Mouse (Mus musculus) heart, postnatal 4 days (tissue): ENCODE measurements around the gene Mxd1. TPM values are rescaled to one million over a fixed set of nuclear protein-coding genes. Genes with fewer than 3 reads are reported as not detected.

ENCODE experiments used
- DNase-seq: peaks from one replicate; pipeline ENCODE4 v3.0.0; 2021
- total RNA-seq, 2 experiments: library from RNA; stranded (reverse); gene quantifications; 2 replicates each; pipeline ENCODE4 v1.2.3; 2021

Mxd1 gene
- total RNA-seq, 2 experiments from 2014 or later: 4.0 to 4.3 TPM

DNA sequence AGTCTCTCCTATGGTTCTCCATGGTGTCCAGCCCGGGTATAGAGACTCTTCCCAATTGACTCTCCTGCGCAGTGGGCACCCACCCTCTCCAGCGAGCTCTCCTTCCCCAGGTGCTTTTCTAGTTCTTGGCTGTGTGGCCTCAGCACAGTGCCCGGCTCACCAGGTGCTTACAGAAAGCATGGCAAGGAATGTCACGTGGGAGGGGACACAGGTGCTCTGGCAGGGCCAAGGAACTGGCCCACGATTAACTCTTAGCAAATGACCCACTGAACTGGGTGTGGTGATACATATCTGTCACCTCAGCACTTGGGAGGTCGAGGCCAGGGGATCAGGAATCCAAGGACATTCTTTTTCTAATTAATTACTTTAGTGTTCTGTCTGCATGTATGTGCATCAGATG lies 22.8 kb downstream of the Mxd1 start:
- DNase-seq: no peak

DNA sequence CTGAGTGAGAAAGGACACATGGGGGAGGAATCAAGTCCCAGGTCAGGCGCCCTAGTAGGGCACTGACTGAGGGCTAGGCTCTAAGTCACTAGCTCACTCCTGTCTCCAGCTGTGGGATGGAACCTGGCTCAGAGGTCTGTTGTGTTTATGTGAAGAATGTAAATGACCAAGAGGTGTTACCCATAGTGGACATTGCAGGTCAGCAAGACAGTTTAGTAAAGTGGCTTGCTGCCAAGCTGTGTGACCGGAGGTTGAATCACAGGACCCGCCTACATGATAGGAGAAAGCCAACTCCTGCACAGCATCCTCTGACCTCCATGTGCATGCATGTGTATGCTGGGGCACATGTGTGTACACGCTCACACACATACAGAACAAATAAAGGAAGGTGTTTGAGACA lies 23.4 kb downstream of the Mxd1 start:
- DNase-seq: no peak

DNA sequence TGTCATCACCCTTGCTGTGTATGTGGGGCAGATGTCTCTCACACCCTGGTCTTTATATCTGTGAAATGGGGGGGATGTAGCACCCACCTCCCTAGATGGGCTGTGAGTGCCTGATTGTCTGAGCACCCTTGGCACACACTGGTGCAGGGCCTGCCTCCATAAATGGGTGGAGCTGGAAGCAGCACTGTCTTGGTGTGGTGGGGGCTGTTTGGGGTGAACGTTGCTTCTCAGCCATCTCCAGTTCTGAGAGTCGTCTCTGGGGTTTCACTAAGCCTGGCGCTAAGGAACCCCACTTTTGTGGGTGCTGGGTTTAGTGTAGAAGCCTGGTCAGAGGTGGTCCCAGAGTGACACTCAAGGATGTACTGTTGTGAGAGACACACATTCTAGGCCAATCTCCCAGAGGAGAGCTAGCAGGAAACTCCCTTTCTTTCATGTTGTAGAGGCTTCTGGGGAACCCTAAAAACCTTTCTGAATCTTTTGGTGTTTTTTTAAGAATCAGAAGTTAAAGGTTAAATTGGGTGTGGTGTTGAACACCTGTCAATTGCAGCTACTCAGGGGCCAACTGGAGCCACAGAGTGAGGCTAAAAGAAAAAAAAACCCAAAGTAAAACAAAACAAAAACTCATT lies 24.1 kb downstream of the Mxd1 start:
- no peak for DNase-seq

DNA sequence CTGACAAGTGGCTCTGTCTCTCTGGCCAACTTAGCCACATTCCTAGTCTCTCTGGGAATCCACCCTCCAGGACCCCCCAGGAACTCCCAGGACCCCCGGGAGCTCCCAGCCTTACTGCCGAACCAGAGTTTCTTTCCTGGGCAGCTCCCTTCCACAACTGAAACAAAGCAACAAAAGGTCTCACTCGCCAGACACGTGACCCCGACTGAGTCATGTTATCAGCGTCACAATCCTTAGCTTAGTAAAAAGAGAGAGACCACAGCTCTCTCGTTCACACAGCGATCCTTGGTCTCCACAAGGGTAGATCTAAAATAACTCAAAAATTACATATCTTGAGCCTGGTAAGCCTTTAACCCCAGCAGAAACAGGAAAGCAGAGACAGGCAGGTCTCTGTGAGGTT lies 27.2 kb downstream of the Mxd1 start:
- DNase-seq: no peak

DNA sequence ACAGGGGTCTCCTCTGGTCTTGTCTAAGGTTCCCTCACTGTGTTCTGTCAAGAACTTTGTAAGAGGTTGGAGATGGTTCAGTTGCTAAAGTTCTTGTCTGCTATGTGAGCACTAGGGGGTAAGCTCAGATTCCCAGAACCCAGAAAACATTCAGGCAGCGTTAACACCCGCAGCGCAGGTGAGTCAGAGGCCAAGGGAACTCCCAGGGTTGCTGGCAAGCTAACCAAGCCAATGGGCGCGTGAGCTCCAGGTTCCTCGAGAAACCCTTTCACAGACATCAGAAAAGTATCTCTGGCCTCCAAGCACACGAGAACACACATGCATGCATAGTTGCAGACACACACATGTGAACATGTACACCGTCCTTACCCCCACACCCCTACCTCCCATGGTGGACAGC lies 28.2 kb downstream of the Mxd1 start:
- DNase-seq: no peak

DNA sequence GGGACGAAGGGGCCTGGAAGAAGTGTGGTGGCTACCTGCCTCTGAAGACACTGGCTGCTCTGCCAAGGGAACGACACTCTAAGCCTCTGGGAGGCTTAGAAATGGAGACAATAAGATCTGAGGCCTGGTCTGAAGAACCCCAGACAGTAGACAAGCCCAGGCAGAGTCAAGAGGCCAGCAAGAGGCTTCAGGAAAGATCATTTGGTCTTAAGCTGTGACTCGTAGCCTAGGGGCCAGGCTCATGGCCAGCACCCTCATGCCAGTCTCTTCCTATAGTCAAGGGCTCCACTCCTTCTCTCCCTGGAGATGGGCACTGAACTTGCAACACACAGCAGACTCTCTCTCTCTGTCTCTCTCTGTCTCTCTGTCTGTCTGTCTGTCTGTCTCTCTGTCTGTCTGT lies 28.8 kb downstream of the Mxd1 start:
- DNase-seq: no peak

DNA sequence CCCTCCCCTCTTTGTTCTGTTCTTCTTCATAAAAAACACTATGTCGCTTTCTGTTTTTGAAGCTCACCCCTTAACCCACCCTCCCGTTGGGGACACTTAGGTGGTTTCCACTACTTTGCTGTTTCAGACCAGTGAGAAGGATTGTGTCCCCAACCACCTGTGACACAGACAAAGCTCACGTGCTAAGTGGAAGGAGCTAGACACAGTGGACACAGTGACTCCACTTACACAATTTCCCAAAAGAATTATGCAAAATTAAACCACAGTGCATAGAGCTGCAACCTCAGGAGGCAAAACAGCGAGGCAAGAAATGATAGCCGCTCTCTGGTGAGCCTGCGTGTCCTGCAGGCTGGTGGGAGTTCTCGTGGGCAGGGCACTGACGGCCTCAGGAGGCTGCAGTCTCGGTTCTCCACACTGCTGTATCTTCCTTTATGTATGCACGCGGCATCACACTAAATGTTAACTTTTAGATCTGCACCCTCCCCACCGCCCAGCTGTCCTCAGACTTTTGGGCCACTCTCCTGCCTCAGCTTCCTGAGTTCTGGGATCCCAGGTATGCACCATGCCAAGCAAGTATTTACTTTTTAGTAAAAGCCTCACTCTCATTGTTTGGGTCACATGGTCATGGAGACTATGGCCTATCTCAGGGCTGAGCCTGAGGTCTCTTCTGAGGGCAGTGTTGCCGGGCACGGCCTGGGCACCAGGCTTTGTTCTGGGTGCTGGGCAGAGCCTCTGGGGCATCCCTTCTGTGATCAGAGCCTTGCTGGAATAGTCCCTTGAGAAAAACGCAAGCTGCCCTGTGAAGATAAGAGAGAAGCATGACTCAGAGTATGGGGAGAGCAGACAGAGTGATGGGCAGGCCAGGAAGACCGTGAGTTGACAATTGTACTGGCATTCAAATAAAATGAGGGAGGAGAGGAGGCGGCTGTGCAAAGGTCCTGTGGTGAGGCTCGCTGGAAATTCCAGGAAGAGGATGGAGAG lies 29.5 kb downstream of the Mxd1 start:
- DNase-seq: no peak

DNA sequence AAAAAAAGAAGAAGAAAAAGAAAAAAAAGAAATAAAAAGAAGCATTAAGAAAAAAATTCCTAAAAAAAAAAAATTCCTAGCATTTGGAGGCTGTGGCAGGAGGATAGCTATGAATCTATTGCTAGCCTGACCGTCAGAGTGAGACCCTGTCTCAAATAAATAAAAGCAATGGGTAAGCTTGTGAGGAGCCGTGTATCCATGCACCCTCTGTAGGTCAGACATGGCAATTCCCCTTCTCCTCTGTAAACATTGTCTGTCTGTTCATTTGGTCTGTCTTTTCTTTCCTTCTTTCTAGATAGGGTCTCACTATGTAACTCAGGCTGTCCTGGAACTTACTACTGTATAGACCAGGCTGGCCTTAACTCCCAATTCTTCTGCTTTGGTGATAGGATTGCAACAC lies 30.5 kb downstream of the Mxd1 start:
- DNase-seq: no peak

DNA sequence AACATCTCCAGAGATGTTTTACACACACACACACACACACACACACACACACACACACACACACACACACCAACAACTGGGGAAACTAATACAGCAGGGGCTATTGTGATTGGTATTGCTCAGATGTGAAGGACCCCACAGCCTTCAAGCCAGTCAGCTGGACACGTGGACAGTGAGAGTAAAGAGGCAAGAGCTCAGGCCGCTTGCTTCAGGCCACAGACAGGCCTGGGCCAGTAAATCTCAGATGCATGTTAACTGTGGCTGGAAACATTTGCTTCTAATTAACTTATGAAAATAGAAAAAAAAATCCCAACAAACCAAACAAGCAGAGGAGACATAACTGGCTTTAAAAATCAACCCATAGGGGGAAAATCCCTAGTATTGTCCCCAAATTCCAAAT lies 31.1 kb downstream of the Mxd1 start:
- no peak for DNase-seq

DNA sequence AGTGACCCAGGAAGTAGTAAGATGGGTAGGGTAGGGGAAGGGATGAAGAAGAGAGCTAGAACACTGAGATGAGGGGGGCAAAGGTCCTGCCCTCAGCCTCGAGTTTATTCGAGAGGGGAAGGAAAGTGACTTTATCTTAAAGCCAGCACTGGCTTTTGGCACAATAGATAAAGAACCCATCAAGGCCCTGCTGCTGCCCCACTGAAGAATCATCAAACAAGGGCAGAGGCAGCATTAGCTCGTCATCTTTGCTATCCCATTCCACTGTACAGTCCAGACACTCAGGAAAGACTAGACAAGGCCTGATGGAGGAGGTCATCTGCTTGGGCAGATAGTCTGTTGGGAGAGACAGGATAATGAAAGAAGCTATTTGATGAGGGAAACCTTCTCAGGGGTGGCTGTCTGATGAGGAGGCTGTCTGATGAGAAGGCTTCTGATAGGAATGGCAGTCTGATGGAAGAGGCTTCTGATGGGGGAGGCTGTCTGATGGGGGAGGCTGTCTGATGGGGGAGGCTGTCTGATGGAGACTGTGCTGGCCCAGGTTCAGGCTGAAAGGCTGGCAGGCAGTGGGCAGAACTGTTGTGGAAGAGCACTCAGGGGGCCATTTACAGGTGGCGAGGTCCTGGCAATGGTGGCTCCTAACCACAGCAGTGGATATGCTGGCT lies 31.7 kb downstream of the Mxd1 start:
- no peak for DNase-seq

DNA sequence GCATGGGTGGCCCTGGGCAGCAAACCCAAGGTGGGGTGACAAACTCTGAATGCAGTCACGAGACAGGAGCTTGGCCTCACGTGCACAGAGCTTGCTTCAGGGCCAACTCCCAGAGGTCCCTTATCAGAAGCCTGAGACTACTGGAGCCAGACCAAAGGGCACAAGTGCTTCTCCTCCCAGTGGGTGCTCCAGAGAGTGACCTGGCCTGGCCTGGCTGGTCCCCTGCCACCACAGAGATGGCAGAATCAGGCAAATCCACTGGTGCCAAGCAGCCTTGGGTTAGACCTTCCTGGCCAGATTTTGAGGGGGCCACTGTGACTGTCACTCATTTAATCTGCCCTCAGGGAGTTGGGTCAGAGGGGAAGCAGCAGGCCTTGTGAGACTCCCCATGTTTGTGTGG lies 32.5 kb downstream of the Mxd1 start:
- DNase-seq: peak; percentile 64

DNA sequence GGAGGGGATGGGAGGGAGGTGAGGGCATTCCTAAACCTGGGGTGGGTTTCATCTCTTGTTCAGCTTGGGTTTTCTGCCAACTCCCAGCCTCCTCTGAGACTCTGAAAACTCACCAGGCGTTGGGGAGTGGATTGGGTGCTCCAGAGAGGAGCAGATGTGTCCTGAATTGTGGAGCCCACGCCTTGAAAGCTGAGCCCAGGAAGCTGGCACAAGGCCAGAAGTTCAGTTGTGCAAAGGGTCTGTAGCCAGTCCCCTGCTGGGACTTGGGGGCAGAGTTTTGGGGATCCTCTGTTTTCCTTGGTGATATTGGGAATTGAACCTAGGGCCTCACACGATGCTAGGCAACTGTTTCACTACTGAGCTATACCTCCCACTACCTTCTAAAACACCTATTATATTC lies 38.8 kb downstream of the Mxd1 start:
- DNase-seq: no peak

DNA sequence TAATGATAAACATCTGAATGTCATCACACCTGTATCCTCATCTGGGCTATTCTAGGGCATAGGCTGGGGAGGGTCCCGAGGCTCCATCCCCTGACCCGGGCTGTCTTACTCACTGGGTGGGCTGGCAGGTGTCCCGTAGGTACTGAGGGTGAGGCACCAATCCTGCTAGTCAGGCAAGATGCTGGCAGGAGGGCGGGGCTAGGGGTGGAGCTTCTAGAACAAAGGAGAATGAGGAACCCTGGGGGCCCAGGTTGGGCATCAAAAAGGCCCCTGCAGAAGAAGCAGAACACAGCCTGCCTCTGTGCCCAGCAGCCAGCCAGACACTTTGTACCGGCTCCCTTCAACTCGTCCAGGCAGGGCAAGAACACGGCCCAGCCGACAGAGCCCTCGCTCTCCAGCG lies 41.0 kb downstream of the Mxd1 start, which contains the start of gene Asprv1:
Gene Asprv1 (plus strand): TSS at position 219 of the 400 bp plus-strand sequence.
- DNase-seq: no peak

DNA sequence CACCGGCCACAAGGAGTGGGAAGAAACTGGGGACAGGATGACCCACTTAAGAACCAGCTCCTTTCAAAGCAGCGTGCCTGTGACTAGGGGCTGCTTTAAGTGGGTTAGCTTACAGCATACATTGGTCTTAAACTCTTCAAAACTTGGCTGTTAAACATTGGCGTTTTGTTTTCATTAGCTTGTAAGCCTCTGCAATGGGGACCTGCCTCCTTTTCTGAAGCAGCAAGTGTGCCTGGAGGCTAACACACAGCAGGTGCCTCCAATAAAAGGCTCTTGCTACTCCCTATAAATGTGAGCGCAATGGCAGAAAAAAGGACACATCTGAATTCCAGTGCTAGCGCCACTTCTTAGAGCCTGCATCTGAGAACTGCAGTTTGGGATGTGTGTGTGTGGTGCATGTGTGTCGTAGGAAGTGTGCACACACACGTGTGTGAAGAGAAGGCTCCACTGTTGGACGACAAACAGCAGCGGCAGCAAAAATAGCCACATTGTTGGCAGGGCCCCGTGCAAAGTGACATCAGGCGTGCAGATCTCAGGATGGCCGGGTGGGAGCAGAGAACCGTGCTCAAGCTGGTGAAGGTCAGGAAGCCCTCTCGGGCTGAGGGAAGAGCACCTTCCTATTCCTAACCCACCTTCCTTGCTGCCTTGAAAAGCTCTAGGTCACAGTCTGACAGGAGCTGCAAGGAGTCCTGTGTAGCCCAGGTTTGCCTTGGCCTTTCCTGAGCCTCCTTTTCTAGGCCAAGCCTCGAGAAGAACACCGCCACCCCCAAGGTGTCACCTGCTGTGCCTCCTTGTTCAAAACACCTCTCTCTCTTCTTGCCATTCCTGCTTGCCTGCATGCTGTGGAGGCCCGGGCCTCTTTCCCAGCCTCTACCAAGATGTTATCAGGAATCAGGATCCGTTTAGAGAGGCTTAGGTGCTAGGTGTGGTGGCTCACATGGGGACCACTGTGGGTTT lies 44.6 kb downstream of the Mxd1 start:
- peak; percentile 34 for DNase-seq

DNA sequence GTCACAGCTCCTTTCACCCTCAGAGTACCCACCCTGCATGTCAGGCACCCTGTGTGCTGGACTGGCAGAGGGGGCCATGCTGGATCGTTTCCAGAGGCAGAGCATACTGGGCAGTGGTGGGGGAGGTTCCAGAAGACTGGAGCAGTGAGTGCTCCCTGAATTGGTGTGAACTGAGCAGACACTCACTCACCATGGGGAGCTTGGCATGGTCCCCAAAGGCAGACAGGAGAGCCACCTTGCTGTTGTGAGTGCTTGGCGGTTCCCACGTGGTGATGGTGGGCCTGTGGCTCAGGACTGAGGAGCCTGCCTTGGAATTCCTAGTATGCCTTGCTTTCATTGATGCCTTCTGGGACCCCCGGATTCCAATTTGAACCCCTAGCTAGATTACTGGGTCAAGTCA lies 45.8 kb downstream of the Mxd1 start:
- DNase-seq: no peak

DNA sequence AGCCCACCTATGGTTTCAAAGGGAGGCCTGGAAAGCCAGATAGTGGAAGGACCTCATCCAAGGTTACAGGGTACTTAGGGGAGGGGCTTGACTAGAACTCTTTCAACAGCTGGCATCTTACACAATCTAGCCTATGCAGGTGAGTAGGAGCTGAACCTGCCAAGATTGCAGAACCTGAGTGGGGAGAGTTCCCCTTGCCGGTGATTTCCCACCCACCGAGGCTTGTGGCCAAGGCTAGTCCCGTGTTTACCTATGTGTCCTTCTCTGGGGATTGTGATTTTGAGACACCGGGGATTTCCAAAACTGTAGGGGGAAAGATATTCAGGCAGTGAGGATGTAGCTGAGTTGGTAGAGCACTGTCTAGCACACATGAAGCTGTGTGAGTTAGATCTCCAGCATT lies 53.7 kb downstream of the Mxd1 start:
- DNase-seq: no peak

DNA sequence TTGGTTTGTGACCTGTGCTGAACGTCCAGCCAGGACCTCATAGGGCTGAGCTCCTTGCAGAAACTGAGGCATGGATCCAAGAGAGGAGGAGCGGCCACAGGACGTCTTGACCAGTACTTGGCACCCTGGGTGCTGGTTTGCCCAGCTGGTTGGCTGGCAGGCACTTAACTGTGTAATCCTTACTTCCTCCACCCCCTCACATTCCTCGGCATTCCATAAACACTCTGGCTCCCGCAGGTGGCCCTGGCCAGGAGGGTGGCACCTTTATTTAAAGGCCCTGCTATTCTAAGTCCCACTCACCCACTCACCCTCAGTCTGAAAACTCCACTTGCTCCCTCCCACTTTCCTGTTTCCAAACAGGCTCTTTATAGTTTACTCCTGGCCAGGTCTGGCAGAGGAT lies 58.2 kb downstream of the Mxd1 start:
- DNase-seq: no peak

DNA sequence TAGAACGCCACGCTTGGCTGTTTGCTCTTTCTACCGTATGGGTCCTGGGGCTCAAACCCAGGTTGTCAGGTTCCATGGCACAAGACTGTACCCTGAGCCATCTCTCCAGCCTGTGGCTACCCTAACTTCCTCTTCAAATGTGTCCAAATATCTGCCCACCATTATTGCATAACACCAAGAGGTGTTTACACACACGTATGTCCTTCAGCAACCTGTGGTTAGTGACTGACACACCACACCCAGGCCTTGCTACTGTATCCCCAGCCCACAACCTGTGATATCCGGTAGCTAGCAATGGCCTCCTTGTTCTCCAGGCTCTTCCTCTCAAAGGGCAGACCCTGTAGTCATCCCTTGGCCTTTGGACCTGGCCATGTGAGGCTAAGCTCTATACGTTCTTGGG lies 59.7 kb downstream of the Mxd1 start:
- DNase-seq: no peak

DNA sequence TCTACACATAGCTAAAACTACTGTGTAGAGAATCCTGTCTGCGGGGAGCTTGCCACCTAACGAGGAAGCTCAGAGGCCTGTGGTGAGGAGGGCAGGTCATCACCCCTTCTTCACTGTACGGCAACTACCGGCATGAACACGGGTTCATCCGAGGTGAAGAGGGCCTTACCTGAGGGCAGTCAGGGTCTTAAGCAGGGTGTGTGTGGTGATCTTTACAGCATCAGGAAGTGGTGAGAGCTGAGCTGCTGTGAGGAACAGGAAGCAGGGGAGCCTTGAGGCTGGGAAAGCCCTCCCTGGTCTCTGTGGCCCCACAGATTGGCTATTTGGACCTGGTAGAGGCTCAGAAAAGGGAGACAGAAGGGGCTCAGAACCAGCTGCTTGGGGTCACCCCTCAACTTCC lies 61.5 kb downstream of the Mxd1 start:
- no peak for DNase-seq

DNA sequence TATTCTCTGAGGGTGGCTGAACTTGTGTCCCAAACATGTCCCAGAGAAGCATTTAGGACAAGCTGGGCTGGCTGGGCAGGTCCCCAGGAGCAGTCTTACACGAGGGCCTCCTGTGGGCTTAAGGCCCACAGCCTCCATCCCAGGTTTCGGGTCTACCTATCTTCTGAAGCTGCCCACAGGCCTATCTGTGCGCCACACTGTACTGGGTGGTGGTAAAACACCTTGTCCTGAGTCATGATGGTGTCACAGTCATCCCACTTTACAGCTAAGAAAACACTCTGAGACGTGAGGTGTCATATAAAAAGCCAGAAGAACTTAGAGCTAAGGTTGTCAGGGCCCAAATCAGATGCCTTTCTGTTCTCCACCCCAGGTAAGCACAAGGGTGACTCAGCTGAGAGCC lies 62.7 kb downstream of the Mxd1 start:
- no peak for DNase-seq

DNA sequence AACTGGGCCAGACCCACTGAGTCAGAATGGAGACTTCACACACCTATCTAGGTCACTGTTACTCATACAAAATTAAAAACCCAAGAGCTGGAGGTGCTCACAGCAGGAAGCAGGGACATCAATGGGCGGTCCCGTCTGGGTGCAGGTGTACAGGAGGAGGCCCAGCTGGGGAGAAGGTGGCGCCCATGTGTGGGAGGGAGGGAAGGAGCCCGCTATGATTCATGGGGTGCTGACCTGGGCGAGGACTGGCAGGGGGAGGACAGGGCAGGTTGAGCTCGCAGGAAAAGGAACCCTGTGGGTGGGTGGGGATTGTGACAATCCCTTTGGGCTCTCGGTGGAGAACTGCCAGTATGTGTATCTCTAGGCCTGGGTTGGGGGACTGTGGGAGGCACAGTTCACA lies 63.7 kb downstream of the Mxd1 start:
- DNase-seq: no peak

DNA sequence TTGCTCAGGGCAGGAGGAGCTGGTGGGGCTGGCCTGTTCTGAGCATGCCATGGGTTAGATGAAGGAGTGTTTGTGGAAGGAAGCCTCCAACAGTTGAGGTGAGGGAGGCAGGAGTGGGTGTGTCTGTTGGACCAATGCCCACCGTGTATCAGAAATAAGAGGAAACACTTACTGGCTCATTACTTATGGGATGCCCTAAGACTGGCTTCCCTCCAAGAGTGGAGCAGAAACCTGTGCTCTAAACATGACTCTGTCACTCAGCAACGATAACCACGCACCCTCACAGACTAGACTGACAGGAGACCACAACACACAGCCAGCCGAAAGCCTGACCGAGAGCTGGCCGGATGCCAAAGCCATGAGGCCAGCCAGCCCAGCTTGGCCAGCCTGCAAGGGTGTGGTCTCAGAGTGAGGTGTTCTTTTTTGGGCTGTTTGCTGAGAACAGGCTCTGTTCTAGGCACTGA lies 69.0 kb downstream of the Mxd1 start:
- DNase-seq: peak; percentile 86
